Mouse (Mus musculus) ovary, postnatal 14 days (tissue): ENCODE data around the gene Cebpzos.
A peak's percentile ranks its signal among the peaks of the same experiment; 100 is the strongest.

Source experiments
- DNase-seq: peaks from one replicate; pipeline ENCODE4 v3.0.0; 2022; ENCODE audit warnings: low spot score

Cebpzos gene

DNA sequence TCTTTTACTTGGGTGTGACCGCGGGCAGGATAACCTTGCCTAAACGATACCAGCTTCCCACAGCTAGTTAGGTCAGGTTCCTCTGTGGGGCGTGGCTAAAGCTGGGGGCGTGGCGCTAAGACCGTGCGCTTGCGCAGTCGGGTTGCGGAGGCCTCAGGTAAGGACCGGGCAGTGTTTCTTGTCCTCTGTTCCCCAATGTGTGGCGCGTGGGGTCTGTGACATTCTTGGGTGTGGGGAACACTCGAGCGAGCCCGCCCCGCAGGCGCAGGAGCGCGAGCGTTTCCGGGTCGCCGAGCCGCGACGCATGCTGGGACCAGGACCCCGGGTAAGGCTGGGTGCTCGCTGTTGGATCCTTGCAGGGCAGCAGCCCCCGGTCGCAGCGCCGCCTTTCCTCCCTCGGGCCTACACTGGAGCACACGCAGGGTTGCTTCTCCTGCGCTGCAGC lies at the start of gene Cebpzos:
Cebpzos (plus strand) TSS at position 132 of the 445 bp plus-strand sequence.
- peak; percentile 72 for DNase-seq

DNA sequence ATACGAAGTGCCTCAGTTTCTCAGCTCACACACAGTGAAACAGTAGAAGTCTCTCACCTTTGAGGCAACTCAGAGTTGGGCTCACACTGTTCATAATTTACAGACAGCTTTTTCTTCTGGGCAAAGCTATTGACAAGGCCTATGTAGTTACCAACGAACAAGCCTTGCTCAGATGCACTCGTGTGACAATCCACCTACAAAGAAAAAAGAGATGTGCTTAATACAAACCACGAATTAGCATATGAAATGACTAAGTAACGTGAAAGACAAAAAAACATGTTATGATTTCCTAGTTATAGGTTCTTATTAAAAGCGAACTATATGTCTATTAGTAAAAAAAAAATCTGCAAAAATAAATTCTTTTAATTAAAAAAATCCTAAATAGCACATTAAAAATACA lies 42.4 kb upstream of the Cebpzos start:
- no peak for DNase-seq

DNA sequence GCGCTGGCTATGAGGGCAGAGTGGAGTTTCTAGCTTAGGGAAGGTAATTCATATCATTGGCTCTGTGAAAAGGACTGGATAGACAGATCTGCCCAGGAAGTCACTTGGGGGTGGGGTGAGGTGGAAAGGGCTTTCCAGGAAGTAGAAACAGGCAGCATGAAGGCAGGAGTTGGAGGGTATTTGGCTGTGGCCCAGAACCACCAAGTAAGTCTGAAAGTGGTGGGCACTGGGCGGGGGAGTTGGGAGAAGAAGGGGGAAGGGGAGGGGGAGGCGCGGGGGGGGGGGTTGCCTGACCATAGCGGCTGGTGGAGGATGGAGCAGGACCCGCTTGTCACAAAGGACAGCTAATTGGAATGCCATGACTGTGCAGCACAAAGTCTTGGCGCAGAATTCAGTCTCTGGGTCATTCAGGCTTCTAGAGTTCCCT lies 34.4 kb upstream of the Cebpzos start:
- DNase-seq = no peak

DNA sequence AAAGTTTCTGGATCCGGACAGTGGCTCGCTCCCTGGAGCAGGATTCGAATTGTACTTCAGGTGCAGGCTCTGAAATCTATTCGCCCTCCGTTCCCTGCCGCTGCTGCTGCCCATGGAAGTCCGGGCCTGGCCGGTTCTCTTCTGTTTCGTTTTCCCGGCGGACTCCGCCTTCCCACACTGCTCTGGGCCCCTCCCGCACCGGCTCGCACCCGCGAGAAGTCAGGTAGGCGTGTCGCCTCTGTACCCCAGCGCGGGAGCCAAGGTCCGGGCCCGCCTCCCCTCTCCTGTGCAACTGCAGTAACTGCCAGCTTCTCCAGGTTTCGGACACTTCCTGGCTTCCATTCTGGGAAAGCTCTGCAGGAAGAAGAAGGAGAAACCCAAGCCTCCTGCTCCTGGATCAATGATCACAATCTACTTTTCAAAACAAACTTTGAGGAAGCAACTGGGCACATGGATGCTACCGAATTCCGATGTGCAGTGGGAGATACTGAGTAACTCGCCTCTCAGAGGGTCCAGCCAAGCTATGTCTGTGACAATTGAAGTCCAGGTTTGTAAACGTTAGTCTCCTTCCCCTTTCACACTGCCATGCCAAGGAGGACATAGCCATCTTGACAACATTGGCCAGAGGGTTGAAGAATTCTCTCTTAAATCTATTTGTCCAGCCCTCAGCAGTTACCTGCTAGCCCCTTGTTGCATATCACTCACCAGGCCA lies 33.7 kb upstream of the Cebpzos start, which contains the start of gene Eif2ak2:
Eif2ak2 (minus strand) TSS at position 173 of the 712 bp plus-strand sequence.
- DNase-seq = peak; percentile 79

DNA sequence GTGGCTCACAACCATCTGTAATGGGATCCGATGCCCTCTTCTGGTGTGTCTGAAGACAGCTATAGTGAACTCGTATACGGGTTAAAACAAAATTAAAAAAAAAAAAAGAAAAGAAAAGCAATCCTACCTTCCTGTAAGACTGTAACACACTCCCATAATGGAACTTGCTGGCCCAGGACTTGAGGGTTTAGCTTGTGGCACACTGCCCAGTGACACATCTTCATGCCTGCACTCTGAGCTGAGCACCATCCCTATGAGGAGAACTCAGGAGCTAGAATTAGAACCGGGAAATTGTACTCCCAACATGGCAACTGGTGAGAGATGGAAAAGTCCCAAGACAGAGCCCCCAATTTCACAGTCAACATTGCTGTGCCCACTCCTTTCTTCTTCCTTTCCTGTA lies 33.0 kb upstream of the Cebpzos start:
- no peak for DNase-seq

DNA sequence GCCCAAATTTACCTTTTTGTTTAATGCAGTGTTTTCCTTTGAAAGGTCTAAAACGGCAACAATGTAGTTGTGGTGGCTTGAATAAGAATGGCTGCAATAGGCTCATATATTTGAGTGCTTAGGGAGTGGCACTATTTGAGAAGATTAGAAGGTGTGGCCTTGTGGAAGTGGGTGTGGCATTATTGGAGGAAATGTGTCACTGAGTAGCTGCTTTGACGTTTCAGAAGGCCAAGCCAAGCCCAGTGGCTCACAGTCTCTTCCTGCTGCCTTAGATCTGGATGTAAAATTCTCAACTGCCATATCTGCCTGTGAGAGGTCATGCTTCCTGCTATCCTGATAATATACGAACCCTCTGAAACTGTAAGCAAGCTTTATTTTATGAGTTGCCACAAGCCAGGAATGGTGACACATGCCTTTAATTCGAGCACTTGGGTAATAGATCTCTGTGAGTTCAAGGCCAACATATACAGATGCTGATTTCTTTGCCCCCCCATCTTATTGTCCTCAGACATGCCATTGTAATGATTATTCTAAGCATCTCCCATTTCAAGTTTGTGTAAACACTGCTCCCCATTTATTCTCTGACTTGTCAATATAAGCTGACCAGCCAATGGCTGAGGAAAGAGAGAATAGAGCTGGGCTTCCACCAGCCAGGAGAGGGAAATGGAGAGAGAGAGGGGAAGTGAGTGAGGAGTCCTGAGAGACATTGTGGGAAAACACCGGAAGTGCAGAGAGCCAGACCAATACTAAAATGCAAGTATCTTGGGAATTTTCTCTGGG lies 30.8 kb upstream of the Cebpzos start:
- DNase-seq = no peak

DNA sequence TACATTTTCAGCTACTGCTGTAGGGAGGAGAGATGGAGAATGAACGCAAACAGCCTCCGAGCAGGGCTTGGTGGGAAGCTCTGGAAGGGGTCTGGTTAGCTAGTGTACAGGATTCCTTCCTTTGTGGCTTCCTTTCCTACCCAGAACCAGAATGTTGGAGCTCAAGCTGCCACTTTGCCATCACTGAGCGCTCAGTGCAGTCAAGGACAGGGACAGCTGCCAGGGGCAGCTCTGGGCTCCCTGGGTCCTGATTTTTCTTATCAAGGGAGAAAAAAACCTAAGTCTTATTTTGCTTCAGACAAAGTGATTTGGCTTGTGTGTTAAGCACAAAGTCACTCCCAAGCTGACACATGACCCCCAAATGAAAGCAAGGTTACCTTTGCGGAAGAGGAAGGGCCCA lies 27.7 kb upstream of the Cebpzos start:
- no peak for DNase-seq

DNA sequence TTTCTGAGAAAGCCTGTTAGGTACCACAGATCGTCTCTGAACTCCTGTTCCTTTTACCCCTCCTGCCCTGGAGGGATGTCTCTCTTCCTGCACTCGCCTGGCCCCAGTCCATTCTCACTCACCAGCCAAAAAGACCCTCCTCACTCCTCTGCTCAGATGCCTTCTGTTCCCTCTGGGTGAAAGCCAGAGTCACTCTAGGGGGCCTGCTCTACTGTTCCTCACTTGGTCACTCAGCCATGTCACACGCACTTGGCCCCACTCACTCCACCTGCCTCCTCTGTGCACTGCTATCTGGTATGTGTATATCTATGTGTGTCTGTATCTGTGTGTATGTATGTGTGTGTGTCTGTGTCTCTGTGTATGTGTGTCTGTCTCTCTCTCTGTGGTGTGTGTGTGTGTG lies 27.1 kb upstream of the Cebpzos start:
- no peak for DNase-seq

DNA sequence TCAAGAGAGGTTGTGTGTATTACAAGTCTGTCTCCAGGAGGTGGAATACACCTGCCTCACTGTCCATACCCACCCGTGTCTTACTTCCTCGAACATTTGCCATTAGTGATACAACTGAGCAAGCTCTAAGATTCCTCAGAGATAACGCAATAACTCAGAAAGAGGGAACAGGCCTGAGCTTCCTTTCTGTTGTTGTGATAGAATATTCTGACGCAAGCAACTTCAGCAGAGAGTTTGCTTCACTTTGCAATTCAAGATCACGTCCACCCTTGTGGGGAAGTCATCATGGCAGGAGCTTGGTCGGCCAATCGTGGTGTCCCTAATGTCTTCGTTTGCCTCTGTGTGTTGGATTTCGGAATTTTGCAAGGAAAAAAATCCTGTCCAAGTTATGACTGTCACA lies 25.3 kb upstream of the Cebpzos start:
- no peak for DNase-seq

DNA sequence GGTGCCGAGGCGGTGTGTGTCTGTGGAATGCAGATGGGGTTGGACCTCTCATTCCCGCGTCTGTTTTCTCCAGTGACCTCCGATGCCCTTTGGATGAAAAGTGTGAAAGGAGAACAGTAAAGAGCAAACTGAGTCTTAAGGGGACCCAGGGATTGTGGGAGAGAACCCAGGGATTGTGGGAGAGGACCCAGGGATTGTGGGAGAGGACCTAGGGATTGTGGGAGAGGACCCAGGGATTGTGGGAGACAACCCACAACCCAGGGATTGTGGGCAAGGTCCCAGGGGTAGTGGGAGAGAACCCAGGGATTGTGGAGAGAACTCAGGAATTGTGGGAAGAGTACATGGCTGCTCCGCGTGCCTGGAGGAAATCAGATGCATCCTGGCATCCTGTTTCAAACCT lies 21.3 kb upstream of the Cebpzos start:
- no peak for DNase-seq

DNA sequence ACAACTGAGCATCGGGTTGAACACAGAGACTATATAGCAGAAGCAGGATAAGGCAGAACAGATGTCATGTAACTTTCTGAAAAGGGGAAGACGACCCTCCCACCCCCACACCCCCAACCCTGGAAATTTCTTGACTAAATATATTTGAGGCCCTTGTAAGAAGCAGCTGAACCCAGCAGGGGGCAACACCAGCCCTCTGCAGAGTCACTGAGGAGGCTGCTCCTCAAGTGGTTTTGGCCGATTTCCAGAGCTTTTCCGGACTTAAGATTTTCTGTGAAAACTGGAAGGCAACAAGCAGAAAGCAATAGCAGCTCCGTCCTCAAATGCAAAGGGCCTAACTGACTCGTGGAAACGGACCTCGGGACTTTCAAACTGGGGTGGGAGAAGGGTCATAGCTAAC lies 20.9 kb upstream of the Cebpzos start:
- DNase-seq = peak; percentile 33

DNA sequence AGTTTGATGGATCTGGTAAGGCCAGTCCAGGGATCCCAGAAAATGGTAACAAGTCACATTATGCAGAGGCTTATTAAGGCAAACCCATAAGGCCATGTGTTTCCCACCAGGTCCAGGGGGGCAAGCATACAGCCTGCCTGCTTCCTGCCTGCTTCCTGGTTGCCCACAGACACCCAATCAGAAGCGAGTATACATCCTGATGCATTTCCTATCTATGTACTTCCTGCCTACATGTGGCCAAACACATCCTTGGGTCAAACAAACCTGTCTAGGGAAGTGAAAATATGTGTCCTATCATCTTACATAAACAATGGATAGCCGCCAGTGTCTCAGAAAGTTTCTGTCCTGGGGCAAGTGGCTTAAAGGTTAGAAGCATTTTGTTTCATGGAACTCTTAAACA lies 13.1 kb upstream of the Cebpzos start:
- no peak for DNase-seq

DNA sequence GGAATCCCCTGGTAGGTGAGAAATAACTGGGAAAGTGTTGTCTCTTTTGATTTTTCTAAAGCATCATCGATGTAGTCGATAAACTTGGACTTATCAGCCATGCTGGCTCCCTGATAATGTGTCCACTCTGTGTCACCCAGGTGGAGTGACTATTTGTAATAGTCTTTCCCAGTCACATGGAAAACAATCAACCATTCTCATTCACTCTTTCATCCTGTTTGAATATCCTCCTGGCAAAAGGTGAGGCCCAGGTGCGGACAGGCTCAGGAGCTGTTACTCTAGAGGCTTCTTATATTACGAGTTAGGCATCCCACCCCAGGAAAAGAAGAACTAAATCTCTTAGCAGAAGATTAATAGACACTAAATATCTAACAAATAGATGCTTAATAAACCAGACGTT lies 9.4 kb upstream of the Cebpzos start, which contains the start of gene Sult6b1:
Sult6b1 (minus strand) TSS at position 101 of the 400 bp plus-strand sequence.
- no peak for DNase-seq

DNA sequence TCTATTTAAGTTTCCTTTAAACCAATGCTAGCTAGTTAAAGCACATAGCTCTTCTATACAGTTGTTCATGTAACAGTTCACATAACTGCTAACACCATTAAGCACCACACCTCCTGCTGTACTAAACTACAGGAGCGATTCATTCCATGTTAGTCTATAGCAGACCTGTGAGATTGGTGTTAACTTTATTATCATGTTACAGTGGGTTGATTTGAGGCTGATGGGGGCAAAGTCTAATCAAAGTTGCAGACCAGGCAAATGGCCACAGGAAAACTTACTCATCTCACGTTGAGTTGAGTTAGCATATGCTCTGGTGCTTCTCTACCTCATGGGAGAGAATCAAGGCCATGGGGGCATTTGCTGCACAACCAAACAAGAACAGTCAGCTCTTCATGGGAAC lies 6.9 kb upstream of the Cebpzos start:
- DNase-seq = no peak

DNA sequence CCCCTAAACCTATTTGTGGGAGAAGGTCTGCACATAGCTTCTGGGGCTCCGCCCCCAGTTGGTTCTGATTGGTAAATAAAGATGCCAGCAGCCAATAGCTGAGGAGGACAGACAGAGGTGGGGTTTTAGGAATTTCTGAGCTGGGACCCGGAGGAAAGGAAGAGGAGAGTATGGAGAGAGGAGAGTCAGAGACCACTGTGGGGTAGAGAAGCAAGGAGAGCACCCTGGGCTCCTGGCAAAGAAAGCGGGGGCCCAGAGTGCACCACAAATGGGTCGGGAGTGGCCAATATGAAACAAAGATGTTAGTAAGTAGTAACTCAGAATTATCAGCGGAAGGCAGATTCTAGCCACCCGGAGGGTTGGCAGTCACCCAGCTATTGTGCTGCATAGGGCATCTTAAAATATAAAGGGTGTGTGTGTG lies 3.4 kb upstream of the Cebpzos start:
- no peak for DNase-seq

DNA sequence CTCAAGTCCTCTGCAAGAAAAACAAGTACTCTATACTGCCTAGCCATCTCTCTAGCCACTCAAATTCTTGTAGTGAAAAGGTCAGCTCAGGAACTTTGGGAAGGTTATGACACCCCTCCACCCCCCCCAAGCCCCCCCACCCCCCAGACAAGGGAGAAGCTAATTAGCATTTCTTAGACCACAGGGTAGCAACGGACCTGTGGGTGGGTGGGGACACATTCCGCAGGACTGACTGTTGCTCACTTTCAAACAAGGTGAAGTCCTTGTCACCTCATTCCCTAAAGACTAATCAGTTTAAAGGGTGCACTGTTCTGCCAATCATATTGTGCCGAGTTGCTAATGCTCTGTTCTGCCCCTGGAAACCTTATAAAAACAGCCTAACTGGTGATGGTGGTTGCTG lies 2.4 kb upstream of the Cebpzos start:
- DNase-seq = no peak

DNA sequence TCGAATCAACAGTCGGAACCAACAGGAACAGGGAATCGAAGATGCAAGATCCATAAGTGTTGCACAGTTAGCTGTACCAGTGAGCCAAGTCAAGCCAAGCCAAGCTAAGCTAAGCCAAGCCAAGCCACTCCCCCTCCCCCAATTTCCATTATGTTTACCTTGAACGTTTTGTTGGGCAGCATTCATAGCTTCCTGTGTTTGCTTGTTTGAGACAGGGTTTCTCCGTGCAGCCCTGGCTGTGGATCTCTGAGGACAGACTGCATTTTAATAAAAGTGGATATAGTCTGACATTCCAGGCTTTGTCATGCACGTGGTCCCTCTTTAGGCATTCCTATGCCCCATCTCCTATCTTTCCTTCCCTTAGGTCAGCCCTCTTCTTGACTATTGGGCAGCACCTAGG lies 528 bp upstream of the Cebpzos start:
- DNase-seq = no peak

DNA sequence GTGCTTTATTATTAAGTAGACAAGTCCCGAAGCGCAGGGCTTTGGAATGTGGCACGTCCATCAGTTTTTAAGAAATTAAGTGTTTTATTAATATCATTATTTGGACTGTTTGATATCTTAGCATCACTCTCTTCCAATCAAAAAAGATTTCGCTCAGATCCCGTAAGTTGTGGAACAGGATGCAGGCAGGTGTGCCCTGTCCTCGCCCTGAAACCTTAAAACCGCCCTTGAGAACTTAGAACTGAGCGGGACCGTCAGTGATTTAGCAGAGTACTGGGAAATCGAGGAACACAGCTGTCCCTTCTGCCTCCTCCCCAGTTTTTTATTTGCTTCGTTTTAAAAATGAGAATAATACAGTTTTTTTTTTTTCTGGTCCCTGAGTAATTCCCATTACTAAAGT lies 599 bp downstream of the Cebpzos start:
- DNase-seq = no peak

DNA sequence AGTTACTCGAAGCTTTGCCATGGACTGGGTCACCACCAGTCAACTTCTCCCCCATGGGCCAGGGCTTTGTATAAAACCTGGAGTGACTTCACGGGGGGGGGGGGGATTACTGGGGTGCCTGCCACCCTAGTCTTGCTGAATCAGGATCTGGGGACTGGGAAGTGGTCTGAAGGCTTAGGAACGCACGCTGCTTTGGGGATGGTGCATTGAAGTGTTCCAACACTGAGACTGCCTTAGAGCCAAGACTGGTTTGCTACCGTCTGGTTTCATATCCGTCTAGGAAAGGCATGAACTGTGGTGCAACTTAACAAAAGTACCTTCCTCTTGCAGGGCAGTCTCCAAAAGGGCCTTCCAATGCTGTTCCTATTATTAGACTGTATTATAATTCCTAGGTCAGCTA lies 1.4 kb downstream of the Cebpzos start:
- DNase-seq = no peak

DNA sequence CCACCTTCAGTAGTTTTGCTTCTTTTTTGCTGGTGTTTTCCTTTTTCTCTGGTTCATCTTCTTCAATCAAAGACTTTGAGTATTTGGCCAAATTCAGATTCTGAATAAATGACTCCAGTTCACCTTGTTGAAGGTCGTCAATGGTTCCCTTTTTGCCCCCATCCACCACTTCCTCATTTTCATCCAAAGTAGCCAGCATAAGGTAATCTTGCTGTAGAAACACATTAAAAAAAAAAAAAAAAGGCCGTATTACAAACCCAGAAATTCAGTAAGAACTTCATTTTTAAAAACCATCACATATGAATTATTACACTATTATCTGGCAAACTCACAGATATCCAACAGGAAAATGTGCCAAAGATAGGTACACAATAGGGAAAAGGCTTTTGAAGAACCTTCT lies 19.6 kb downstream of the Cebpzos start:
- no peak for DNase-seq

DNA sequence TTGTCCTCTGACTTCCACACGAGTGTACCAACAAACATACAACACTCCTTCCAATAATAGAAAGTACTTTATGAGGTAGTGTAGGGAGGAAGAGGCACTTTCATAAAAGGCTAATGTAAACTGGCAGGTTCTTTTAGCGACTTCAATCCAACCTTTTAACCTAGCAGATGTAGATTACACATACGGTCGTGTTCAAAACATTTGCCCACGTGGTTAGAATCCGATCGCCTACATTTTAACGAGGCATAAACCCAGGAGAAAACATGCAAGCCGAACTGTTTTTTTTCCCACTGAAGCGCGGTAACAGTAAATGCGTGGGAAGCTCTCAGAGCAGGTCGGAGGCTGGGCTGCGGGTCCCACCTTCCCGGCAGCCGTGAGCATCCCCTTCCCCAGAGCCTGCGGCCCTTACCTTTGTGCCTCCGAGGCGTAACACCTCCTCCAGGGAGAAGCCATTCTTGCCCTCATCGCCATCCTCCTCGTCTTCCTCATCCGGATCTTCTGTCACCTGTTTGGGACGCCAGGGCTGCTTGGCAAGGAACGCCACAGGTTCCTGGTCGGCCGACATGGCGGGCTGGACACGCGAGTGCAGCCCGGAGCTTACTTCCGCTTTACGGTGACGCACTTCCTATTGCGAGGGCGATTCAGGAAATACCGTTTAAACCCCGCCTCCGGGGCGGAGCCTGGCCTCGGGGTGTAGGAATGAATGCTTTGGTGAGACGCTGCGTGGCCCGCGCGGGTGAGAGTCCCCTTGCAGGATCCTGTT lies 20.3 kb downstream of the Cebpzos start, which contains the start of the genes Cebpz and Ndufaf7:
Cebpz (minus strand) TSS at position 601 of the 763 bp plus-strand sequence.
Ndufaf7 (plus strand) TSS at position 671 of the 763 bp plus-strand sequence.
- DNase-seq = peak; percentile 91

DNA sequence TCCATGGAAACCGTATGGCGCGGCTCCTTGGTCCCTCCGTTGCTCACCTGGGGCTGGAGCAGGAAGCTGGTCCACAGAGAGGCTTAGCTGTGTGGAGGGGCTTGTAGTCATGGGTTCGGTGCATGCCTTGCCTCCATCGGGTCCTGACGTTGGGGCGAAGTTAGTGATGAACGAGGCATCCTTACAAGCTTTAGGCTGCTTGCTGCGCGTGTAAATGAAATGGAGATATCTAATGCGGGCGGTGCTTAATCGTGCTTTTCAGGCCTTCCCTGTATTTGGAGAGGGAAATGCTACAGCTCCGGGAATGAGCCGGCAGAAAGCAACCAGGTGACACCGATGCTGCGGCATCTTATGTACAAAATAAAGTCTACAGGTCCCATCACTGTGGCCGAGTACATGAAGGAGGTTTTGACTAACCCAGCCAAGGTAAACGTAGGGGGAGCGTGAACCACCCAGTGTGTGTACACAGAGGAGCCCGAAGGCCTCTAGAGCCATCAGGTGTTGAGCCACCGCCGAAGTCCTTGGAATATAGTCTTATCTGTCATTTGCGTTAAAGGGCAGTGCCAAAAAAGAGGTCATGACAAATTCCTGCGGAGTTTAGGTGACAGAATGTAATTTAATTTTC lies 21.0 kb downstream of the Cebpzos start:
- DNase-seq = no peak
